Comparison of ENCODE assay signal across 24 mouse cellular contexts in genomic region chr11:75853067-75853636, GRCm38 (mm10). TPM values are rescaled to one million over a fixed set of nuclear protein-coding genes. Genes with fewer than 3 reads are reported as not detected.
DNase-seq lines count a peak whose midpoint lies in the region; ATAC-seq and TF ChIP-seq lines count a peak whose summit lies in the region.
"Had no signal": no experiment of that assay in that cellular context is flagged by ENCODE, and none has a peak within 500 bp of the region (broad histone marks: within the 10 kb centered on the region; RNA-seq: fewer than 3 reads in every experiment).

No protein-coding gene starts in this region.

- H3K9me3 ChIP-seq in hindbrain, embryonic 12.5 days (replicated peaks), result no peaks in the 10 kb centered on the region
- no peaks in the 10 kb centered on the region for H3K9me3 ChIP-seq in hindbrain, embryonic 14.5 days (ENCODE audit: control insufficient read depth, low read length)
- no peaks in the 10 kb centered on the region for H3K9me3 ChIP-seq in midbrain, embryonic 15.5 days
- no peaks in the 10 kb centered on the region for H3K9me3 ChIP-seq in midbrain, embryonic 14.5 days (ENCODE audit: control insufficient read depth, low read length)
- H3K9me3 ChIP-seq: heart, embryonic 12.5 days; kidney, embryonic 15.5 days; limb, embryonic 12.5 days; liver, embryonic 15.5 days had no signal

- 0 out of 2 replicates have a peak overlapping the region, but pooled peaks have one; percentile 66 for H3K27ac ChIP-seq in hindbrain, embryonic 12.5 days
- H3K27ac ChIP-seq in hindbrain, embryonic 14.5 days, result no peak overlapping the region
- 0 out of 2 replicates have a peak overlapping the region, but pooled peaks have one; percentile 19 for H3K27ac ChIP-seq in midbrain, embryonic 15.5 days
- no peak overlapping the region for H3K27ac ChIP-seq in midbrain, embryonic 14.5 days (replicated peaks; ENCODE audit: low read depth, low read length)
- H3K27ac ChIP-seq: heart, adult 2 months; kidney, embryonic 15.5 days; left cerebral cortex, adult 2 months; limb, embryonic 12.5 days; liver, embryonic 15.5 days had no signal

- no peaks in the 10 kb centered on the region for H3K36me3 ChIP-seq in hindbrain, embryonic 12.5 days
- no peaks in the 10 kb centered on the region for H3K36me3 ChIP-seq in hindbrain, embryonic 14.5 days (replicated peaks; ENCODE audit: control insufficient read depth, insufficient read depth)
- H3K36me3 ChIP-seq in midbrain, embryonic 15.5 days (replicated peaks), result no peaks in the 10 kb centered on the region
- no peaks in the 10 kb centered on the region for H3K36me3 ChIP-seq in midbrain, embryonic 14.5 days (ENCODE audit: control insufficient read depth, insufficient read depth, low read length)
- H3K36me3 ChIP-seq in myocyte (ENCODE audit: control insufficient read depth, insufficient read depth), result no peaks in the 10 kb centered on the region
- H3K36me3 ChIP-seq: heart, embryonic 12.5 days; kidney, embryonic 15.5 days; limb, embryonic 12.5 days; liver, embryonic 15.5 days had no signal

- DNase-seq in hindbrain, embryonic 14.5 days (ENCODE audit: low spot score), result no peak
- DNase-seq in midbrain, embryonic 14.5 days, result no peak
- DNase-seq in brain, adult 2 months (ENCODE audit: low read depth, low spot score), result peak; percentile 35
- no peak for DNase-seq in urinary bladder, postnatal 36 days (ENCODE audit: low spot score in 2 of 2)
- DNase-seq: cerebellum, adult 8-10 months; cerebellum, postnatal 25 days; forebrain, postnatal 0 days; kidney, adult 11 months; right cerebral cortex, adult 18-20 months; spleen, adult 18-20 months; thymus, adult 2 months; thymus, postnatal 36 days had no signal

- H3K79me2 ChIP-seq in myocyte (ENCODE audit: control insufficient read depth, insufficient read depth), result no peaks in the 10 kb centered on the region

- H3K27me3 ChIP-seq in hindbrain, embryonic 12.5 days, result no peaks in the 10 kb centered on the region
- H3K27me3 ChIP-seq in hindbrain, embryonic 14.5 days (ENCODE audit: control insufficient read depth, insufficient read depth, low read length), result no peaks in the 10 kb centered on the region
- H3K27me3 ChIP-seq in midbrain, embryonic 15.5 days (replicated peaks), result no peaks in the 10 kb centered on the region
- H3K27me3 ChIP-seq in midbrain, embryonic 14.5 days (ENCODE audit: control insufficient read depth, insufficient read depth, low read length), result no peaks in the 10 kb centered on the region
- peaks cover 20% of the 10 kb centered on the region for H3K27me3 ChIP-seq in myocyte (ENCODE audit: control insufficient read depth, insufficient read depth, insufficient read length)
- H3K27me3 ChIP-seq: heart, embryonic 12.5 days; kidney, embryonic 15.5 days; liver, embryonic 15.5 days had no signal

- H3ac ChIP-seq in myocyte (ENCODE audit: control insufficient read depth, insufficient read length), result no peak overlapping the region

- H3K4me2 ChIP-seq in hindbrain, embryonic 12.5 days (replicated peaks), result no peak overlapping the region
- no peak overlapping the region for H3K4me2 ChIP-seq in hindbrain, embryonic 14.5 days (replicated peaks)
- no peak overlapping the region for H3K4me2 ChIP-seq in midbrain, embryonic 15.5 days
- no peak overlapping the region for H3K4me2 ChIP-seq in midbrain, embryonic 14.5 days (ENCODE audit: low read length)
- no peak overlapping the region for H3K4me2 ChIP-seq in myocyte (ENCODE audit: low read depth)
- H3K4me2 ChIP-seq: heart, embryonic 12.5 days; kidney, embryonic 15.5 days; limb, embryonic 12.5 days; liver, embryonic 15.5 days; lung, embryonic 14.5 days had no signal

- H3K4me1 ChIP-seq in hindbrain, embryonic 12.5 days, result peaks cover 19% of the 10 kb centered on the region
- no peaks in the 10 kb centered on the region; the same call in 1 of the 2 replicates for H3K4me1 ChIP-seq in hindbrain, embryonic 14.5 days (replicated peaks; ENCODE audit: control insufficient read depth, insufficient read depth, low read length)
- H3K4me1 ChIP-seq in midbrain, embryonic 15.5 days, result 0 out of 2 replicates have a peak, but pooled peaks cover 7% of the 10 kb centered on the region
- H3K4me1 ChIP-seq in midbrain, embryonic 14.5 days (ENCODE audit: control insufficient read depth, insufficient read depth, low read length), result peaks cover 7% of the 10 kb centered on the region; the same call in 1 of the 2 replicates
- H3K4me1 ChIP-seq: kidney, embryonic 15.5 days; limb, embryonic 12.5 days; liver, embryonic 15.5 days had no signal

- TF ChIP-seq POLR2A in myocyte (IDR thresholded peaks at IDR 0.05; ENCODE audit: insufficient read length, low read depth), result no peak

- 77% methylated on average over 10 of the region's 10 CpGs for WGBS in hindbrain, embryonic 12.5 days
- WGBS in hindbrain, embryonic 14.5 days, result 77% methylated on average over 10 of the region's 10 CpGs
- WGBS in midbrain, embryonic 15.5 days, result 84% methylated on average over 10 of the region's 10 CpGs
- 85% methylated on average over 10 of the region's 10 CpGs for WGBS in midbrain, embryonic 14.5 days

- no peak overlapping the region for H3K4me3 ChIP-seq in hindbrain, embryonic 12.5 days
- no peak overlapping the region for H3K4me3 ChIP-seq in hindbrain, embryonic 14.5 days (replicated peaks; ENCODE audit: low read length)
- H3K4me3 ChIP-seq in midbrain, embryonic 15.5 days, result no peak overlapping the region
- H3K4me3 ChIP-seq in midbrain, embryonic 14.5 days (replicated peaks; ENCODE audit: low read depth, low read length), result no peak overlapping the region
- H3K4me3 ChIP-seq in myocyte, result no peak overlapping the region
- H3K4me3 ChIP-seq: heart, adult 2 months; heart, embryonic 12.5 days; kidney, embryonic 15.5 days; left cerebral cortex, adult 2 months; limb, embryonic 12.5 days; liver, embryonic 15.5 days had no signal

- no peak overlapping the region for H3K9ac ChIP-seq in hindbrain, embryonic 12.5 days
- H3K9ac ChIP-seq in hindbrain, embryonic 14.5 days, result no peak overlapping the region
- no peak overlapping the region for H3K9ac ChIP-seq in midbrain, embryonic 15.5 days
- H3K9ac ChIP-seq in midbrain, embryonic 14.5 days (replicated peaks; ENCODE audit: low read length), result no peak overlapping the region
- H3K9ac ChIP-seq: forebrain, postnatal 0 days; heart, embryonic 12.5 days; kidney, embryonic 15.5 days; limb, embryonic 12.5 days; liver, embryonic 15.5 days; lung, embryonic 14.5 days had no signal

- ATAC-seq in hindbrain, embryonic 12.5 days (ENCODE audit: low FRiP score), result no peak
- no peak for ATAC-seq in hindbrain, embryonic 14.5 days (ENCODE audit: low FRiP score)
- ATAC-seq in midbrain, embryonic 15.5 days (replicated peaks), result no peak
- no peak for ATAC-seq in midbrain, embryonic 14.5 days (ENCODE audit: low FRiP score, low TSS enrichment)
- ATAC-seq: activated CD4-positive, CD25-positive, alpha-beta regulatory T cell, adult 4 months; forebrain, postnatal 0 days; inflammation-experienced regulatory T-cells, adult 6 months had no signal

TF ChIP-seq in myocyte, 11 proteins besides CTCF, POLR2A, EP300 and RAD21:
- no peak for TF ChIP-seq POLR2AphosphoS2 (IDR thresholded peaks at IDR 0.05; ENCODE audit: insufficient read length, low read depth)
- TF ChIP-seq MYOD1 (IDR thresholded peaks at IDR 0.05; ENCODE audit: control insufficient read depth in 1 of 3, insufficient read length in 2 of 3, low read depth in 2 of 3), result peak; percentile 27 to 93 (median 78)
- TF ChIP-seq MYOG (IDR thresholded peaks at IDR 0.05; ENCODE audit: control insufficient read depth in 1 of 3, insufficient read depth in 1 of 3, insufficient read length in 2 of 3, low read depth in 2 of 3), result peak in 2 of 3 experiments; percentile 87

RNA-seq across cellular contexts. Expression of gene Doc2b, which starts 57.3 kb away (rescaled TPM):
- 0.61 and 0.62 TPM in 2 replicates for polyA plus RNA-seq in hindbrain, embryonic 12.5 days (2016; fragmentation: Nextera tagmentation; extraction: Ambion mirVana)
- 2.9 and 3.7 TPM in 2 replicates for polyA plus RNA-seq in hindbrain, embryonic 14.5 days (2014; fragmentation: Nextera tagmentation; extraction: Ambion mirVana)
- 3.7 and 4.3 TPM in 2 replicates for polyA plus RNA-seq in midbrain, embryonic 15.5 days (2015; fragmentation: Nextera tagmentation; extraction: Ambion mirVana)
- 3.5 and 5.3 TPM in 2 replicates for polyA plus RNA-seq in midbrain, embryonic 14.5 days (2014; fragmentation: Nextera tagmentation; extraction: Ambion mirVana)
- polyA plus RNA-seq in myocyte (2012; fragmentation: generic; extraction: Trizol), result 0.10 TPM
- polyA plus RNA-seq: activated CD4-positive, CD25-positive, alpha-beta regulatory T cell, adult 4 months; inflammation-experienced regulatory T-cells, adult 6 months had no signal

Comparison
In these comparisons a context has a peak if more than half of its experiments do, and no peak if none do; other contexts are left out.
1. H3K27ac ChIP-seq: peak in hindbrain, embryonic 12.5 days (single experiment) and midbrain, embryonic 15.5 days (single experiment); none in hindbrain, embryonic 14.5 days (single experiment) and midbrain, embryonic 14.5 days (single experiment).